Mouse (Mus musculus) hindbrain, embryonic 16.5 days (tissue): ENCODE data around the gene Styx. TPM values are rescaled to one million over a fixed set of nuclear protein-coding genes. Genes with fewer than 3 reads are reported as not detected.

Experiments used
- ATAC-seq: fragments of 200-750 bp; cut with Nextera tagmentation; 2 replicates; pipeline ENCODE4 v1.8.0; 2017; ENCODE audit warnings: moderate TSS enrichment, moderate library complexity
- H3K27ac ChIP-seq: fragments of 300-500 bp; sonication (generic); 2 replicates; pipeline ENCODE4 v1.5.1; 2014; ENCODE audit warnings: low read depth, mild to moderate bottlenecking, control low read depth, low read length, moderate library complexity
- H3K27me3 ChIP-seq: fragments of 300-500 bp; sonication (generic); replicated peaks from 2 replicates; pipeline ENCODE4 v1.6.1; 2014; ENCODE audit warnings: low read length; ENCODE audit not compliant: control insufficient read depth, insufficient read depth
- H3K36me3 ChIP-seq: fragments of 300-500 bp; sonication (generic); 2 replicates; pipeline ENCODE4 v1.6.1; 2014; ENCODE audit warnings: mild to moderate bottlenecking, low read length, moderate library complexity, mixed read lengths; ENCODE audit not compliant: control insufficient read depth, insufficient read depth
- H3K4me1 ChIP-seq: fragments of 300-500 bp; sonication (generic); 2 replicates; pipeline ENCODE4 v1.6.1; 2014; ENCODE audit warnings: low read depth, low read length; ENCODE audit not compliant: control insufficient read depth, insufficient read depth
- H3K4me2 ChIP-seq: fragments of 300-500 bp; sonication (generic); 2 replicates; pipeline ENCODE4 v1.6.1; 2014; ENCODE audit warnings: mild to moderate bottlenecking, low read length, control low read depth, moderate library complexity
- H3K4me3 ChIP-seq: fragments of 300-500 bp; sonication (generic); 2 replicates; pipeline ENCODE4 v1.5.1; 2014; ENCODE audit warnings: mild to moderate bottlenecking, low read length, control low read depth, moderate library complexity
- H3K9ac ChIP-seq: fragments of 300-500 bp; sonication (generic); 2 replicates; pipeline ENCODE4 v1.6.1; 2014; ENCODE audit warnings: low read depth, mild to moderate bottlenecking, control low read depth, low read length, moderate library complexity
- H3K9me3 ChIP-seq: fragments of 300-500 bp; sonication (generic); 2 replicates; pipeline ENCODE4 v1.6.1; 2014; ENCODE audit warnings: mild to moderate bottlenecking, low read length, moderate library complexity; ENCODE audit not compliant: control insufficient read depth
- WGBS: fragments of 180-500 bp; shearing (Covaris S2); extraction: QIAGEN DNeasy Blood & Tissue Kit; methylation state at CpG from one replicate; pipeline ENCODE4 v1.1.7; 2014; 5-methylcytosine and 5-hydroxymethylcytosine counted together
- polyA plus RNA-seq: library from polyadenylated mRNA; unstranded; fragments of >200 nt; fragmentation: Nextera tagmentation; extraction: Ambion mirVana; gene quantifications from 2 replicates; pipeline ENCODE4 v1.2.1, GENCODE M21; 2015

The Styx gene
- polyA plus RNA-seq, 1 experiment from 2014 or later: 50.6 TPM

DNA sequence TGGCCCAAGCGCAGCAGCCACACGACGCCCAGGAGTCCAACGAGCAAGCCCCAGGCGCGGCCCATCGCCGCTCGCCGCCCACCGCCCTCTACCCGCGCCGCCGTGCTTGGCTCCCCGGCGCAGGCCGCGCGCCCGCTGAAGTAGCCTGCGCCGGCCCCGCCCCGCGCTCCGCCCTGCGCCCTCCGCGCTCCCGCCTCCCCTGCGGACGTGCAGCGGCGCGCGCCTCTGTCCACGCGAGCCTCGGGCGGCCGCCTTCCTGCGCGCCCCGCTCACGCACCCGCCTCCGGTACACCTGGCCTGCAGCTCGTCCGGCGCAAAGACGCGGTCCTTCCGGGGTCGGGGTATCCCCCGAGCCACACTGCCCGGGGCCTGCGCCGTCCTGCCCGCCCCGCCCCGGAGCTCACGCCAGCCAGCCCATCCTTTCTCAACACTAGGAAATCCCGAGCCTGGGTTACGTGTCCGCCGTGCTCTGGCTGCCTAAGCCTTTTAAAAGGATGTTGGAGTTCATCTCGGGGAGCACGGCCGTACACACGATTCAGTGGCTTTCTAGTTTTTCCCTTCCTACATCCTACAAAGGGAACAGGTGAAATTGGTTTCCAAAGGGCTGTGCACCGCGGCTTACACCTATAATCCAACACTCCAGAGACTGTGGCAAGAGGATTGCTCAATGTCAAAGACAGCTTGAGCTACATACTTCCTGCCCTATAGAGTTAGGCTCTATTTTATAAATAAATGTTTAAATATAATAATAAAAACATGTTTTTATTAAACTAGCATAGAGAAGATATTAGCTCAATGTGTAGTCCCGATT, 32.3 kb upstream of the Styx start, which contains the start of gene Ero1l:
Gene Ero1l, minus strand, starts transcription at position 346 of the 811 bp plus-strand sequence.
- H3K27ac ChIP-seq: peak within 1 kb of the TSS; percentile 97
- peaks cover 11% of the 10 kb centered on the region for H3K4me1 ChIP-seq
- no peaks in the 10 kb centered on the region for H3K9me3 ChIP-seq
- H3K9ac ChIP-seq: peak within 1 kb of the TSS; percentile 91
- 1% methylated on average over 60 of the region's 74 CpGs for WGBS
- no peaks in the 10 kb centered on the region for H3K36me3 ChIP-seq
- peak within 1 kb of the TSS; percentile 83 for H3K4me3 ChIP-seq
- H3K27me3 ChIP-seq: no peaks in the 10 kb centered on the region
- peak; percentile 97 for ATAC-seq
- H3K4me2 ChIP-seq: peak within 1 kb of the TSS; percentile 81

DNA sequence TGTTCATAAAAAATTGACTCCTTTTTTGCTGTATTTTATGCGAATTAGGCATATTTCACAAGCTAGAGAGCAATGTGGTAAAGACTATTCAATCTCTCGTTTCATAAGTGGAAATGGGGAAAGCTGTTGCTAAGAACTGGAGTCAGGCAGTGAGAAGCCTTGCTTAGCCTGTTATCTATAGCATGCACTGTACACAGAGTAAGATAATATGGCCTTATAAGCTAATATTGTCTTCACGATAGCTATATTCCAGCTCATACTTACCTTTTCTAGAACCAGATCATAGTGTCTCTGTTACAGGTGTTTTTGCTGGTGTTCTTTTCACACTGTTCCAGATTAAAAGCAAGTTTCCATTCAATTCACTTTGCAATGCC, 31.7 kb upstream of the Styx start:
- 63% methylated on average over 3 of the region's 3 CpGs for WGBS
- no peaks in the 10 kb centered on the region for H3K27me3 ChIP-seq
- no peak overlapping the region for H3K4me3 ChIP-seq
- peak overlapping the region; percentile 81 for H3K4me2 ChIP-seq
- H3K27ac ChIP-seq: no peak overlapping the region
- no peaks in the 10 kb centered on the region for H3K9me3 ChIP-seq
- H3K9ac ChIP-seq: no peak overlapping the region; the same call in 1 of the 2 replicates
- no peaks in the 10 kb centered on the region for H3K36me3 ChIP-seq
- no peak for ATAC-seq
- H3K4me1 ChIP-seq: peaks cover 11% of the 10 kb centered on the region

DNA sequence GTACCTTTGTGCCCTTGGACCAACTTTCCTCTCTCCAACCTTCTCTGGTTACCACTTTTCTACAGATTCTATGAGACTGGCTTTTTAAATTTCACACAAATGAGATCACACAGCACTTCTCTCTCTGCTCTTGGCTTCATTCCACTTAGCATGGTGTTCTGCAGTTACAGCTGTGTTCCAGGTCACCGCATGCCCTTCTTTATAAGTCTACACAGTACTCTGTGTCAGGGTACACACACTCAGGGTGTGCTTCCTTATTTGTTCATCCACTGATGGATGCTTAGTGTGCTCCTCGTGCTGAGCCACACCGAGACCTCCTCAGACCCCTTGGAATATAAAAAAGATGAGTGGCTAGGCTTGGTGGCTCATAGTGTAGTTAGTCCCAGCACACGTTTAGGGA, 30.8 kb upstream of the Styx start:
- Histone ChIP-seq H3K9me3 (no peaks in the 10 kb centered on the region), H3K36me3 (no peaks in the 10 kb centered on the region), H3K4me2 (no peak overlapping the region), H3K9ac (no peak overlapping the region), H3K27ac (no peak overlapping the region), H3K27me3 (no peaks in the 10 kb centered on the region), H3K4me3 (no peak overlapping the region), H3K4me1 (peaks cover 11% of the 10 kb centered on the region)
- no peak for ATAC-seq
- WGBS: 82% methylated on average over 4 of the region's 4 CpGs

DNA sequence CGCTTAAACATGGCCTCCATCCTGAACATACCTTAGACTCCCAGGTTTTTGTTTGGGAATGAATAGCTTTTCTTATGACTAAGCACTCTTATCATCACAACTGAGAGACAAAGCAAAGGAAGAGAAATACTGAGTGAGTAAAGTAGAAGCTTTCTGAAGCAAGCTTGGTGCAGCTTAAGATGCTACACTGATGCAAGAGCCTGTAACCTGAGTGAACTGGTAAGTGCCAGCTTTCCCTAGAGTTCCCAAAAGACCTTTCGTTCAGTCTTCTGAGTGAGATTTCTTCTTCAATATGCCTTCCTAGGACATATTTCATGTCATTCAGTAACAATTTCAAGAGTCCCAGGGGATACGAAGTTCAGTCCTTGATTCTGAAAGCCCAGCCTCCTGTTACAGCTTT, 29.8 kb upstream of the Styx start:
- ATAC-seq: no peak
- H3K4me2 ChIP-seq: no peak overlapping the region
- H3K4me3 ChIP-seq: no peak overlapping the region
- no peaks in the 10 kb centered on the region for H3K9me3 ChIP-seq
- H3K27me3 ChIP-seq: no peaks in the 10 kb centered on the region
- 80% methylated on average over 3 of the region's 3 CpGs for WGBS
- no peaks in the 10 kb centered on the region for H3K36me3 ChIP-seq
- H3K27ac ChIP-seq: no peak overlapping the region
- H3K4me1 ChIP-seq: peaks cover 11% of the 10 kb centered on the region
- H3K9ac ChIP-seq: no peak overlapping the region

DNA sequence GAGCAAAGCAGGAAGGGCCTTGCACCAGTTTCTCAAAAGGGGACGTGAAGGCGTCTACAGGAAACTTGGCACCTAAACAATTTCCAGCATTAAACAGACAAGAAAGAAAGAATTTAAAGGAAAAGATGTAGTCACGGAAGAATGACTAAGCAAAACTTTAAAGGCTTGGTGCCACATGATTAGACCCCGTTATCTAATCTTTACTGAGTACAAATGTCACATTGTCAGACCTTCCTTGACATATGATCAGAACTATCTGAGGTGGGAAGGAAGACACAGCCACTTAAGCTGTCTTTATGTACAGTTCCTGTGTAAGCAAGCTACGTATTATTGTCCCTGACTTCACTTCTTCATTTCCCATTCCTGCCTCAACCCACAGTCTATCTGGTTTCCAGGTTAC, 29.3 kb upstream of the Styx start:
- H3K27ac ChIP-seq: no peak overlapping the region
- 86% methylated on average over 5 of the region's 5 CpGs for WGBS
- no peak overlapping the region for H3K4me2 ChIP-seq
- H3K27me3 ChIP-seq: no peaks in the 10 kb centered on the region
- H3K4me1 ChIP-seq: peaks cover 11% of the 10 kb centered on the region
- H3K9me3 ChIP-seq: no peaks in the 10 kb centered on the region
- H3K9ac ChIP-seq: no peak overlapping the region
- no peak for ATAC-seq
- H3K36me3 ChIP-seq: no peaks in the 10 kb centered on the region
- H3K4me3 ChIP-seq: no peak overlapping the region

DNA sequence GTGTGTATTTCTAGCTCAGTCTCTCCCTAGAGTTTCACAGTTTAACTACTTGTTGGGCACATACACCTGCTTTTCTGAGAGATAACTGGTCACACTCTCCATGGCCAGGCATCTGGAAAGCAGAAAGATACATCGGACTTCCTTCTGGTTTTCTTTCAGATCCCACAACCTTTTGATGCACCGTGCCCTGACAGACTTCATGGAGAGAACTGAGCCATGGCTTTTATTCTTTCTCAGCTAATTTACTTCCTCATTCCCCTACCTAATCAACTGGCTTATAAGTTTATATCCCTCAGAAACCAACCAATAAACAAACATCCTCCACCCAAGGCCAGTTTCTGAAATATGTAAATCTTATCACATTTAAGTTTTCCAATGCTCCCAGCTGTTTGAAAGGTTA, 28.4 kb upstream of the Styx start:
- Histone ChIP-seq H3K4me1 (peaks cover 5% of the 10 kb centered on the region), H3K27me3 (no peaks in the 10 kb centered on the region), H3K9ac (no peak overlapping the region), H3K4me3 (no peak overlapping the region), H3K9me3 (no peaks in the 10 kb centered on the region), H3K36me3 (no peaks in the 10 kb centered on the region), H3K27ac (no peak overlapping the region), H3K4me2 (no peak overlapping the region)
- ATAC-seq: no peak
- 87% methylated on average over 2 of the region's 2 CpGs for WGBS

DNA sequence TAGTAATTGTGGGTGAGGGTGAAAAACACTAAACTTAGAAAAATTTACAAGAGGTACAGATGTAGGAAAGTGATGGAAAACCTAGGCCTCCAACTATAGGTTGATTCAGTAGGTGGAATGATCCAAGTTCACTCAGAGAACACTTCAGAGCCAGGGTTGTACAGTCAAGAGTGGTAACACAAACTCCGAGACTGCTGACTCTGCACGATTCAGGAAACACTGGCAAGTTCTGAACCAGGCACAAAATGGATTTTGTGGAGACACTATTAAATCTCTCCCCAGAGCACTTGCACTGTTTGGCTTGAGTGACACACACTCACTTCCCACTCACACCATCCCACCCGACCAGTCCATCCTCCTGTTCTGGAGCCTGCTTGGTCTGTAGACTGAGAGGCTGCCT, 27.6 kb upstream of the Styx start:
- Histone ChIP-seq H3K27ac (no peak overlapping the region), H3K9me3 (no peaks in the 10 kb centered on the region), H3K4me1 (peaks cover 4% of the 10 kb centered on the region), H3K9ac (no peak overlapping the region), H3K36me3 (no peaks in the 10 kb centered on the region), H3K27me3 (no peaks in the 10 kb centered on the region), H3K4me3 (no peak overlapping the region), H3K4me2 (no peak overlapping the region)
- 92% methylated on average over 3 of the region's 3 CpGs for WGBS
- ATAC-seq: no peak

DNA sequence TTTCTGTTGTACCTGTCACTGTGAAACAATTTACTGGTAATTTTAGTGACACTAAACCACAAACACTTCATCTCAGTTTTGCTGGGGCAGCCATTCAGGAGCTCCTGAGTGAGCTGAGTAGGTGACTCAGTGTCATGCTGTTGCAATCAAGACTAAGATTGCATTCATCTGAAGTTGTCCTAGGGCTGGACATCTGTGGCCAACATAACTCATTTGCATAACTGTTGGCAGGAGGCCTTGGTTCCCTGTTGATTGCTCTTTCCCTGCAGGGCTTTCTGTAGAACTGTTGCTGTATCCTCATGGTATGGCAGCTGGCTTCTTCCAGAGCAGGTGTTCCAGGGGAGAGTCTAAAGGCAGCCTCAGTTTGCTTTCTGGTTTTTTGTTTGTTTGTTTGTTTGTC, 25.4 kb upstream of the Styx start:
- Histone ChIP-seq H3K36me3 (no peaks in the 10 kb centered on the region), H3K4me1 (no peaks in the 10 kb centered on the region), H3K27ac (no peak overlapping the region), H3K27me3 (no peaks in the 10 kb centered on the region), H3K4me3 (no peak overlapping the region), H3K9me3 (no peaks in the 10 kb centered on the region), H3K9ac (no peak overlapping the region), H3K4me2 (no peak overlapping the region)
- ATAC-seq: no peak

DNA sequence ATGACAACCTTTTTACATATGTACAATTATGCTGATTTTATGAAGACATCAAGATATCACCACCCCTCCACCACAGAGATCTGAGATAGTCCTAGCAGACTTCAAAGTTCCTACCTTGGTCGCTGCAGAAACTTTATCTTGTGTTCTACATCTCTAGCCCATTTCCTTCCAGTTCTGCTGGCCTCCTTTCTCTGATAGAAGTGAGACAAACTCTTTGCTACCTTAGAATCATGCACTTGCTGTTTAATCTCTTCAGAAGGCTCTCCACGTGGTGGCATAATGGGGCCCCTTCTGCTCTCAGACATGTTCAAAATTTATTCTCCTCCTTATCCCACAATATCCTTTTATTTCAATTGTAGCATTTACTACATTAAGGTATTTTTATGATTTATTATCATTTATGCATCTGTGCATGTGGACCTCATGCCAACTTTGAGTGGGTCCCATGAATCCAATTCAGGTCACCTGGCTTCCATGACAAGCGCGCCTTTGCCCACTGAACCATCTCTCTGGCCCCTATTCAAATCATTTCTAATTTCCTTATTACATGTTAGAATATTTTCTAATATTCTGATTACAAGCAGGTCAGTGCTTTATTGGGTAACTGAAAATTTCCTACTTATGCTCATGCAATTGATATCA, 22.7 kb upstream of the Styx start:
- 90% methylated on average over 4 of the region's 4 CpGs for WGBS
- no peaks in the 10 kb centered on the region for H3K9me3 ChIP-seq
- no peak for ATAC-seq

More for the DNA sequence above, 22.7 kb upstream of the Styx start:
- Histone ChIP-seq H3K4me3 (no peak overlapping the region), H3K4me1 (peaks cover 9% of the 10 kb centered on the region; the same call in 1 of the 2 replicates), H3K36me3 (0 out of 2 replicates have a peak, but pooled peaks cover 5% of the 10 kb centered on the region), H3K4me2 (no peak overlapping the region), H3K27ac (no peak overlapping the region), H3K27me3 (no peaks in the 10 kb centered on the region), H3K9ac (no peak overlapping the region)
